Mouse (Mus musculus) thymus, adult 2 months (tissue): ENCODE results near the gene Olfr787. TPM values are rescaled to one million over a fixed set of nuclear protein-coding genes. Genes with fewer than 3 reads are reported as not detected.

Source experiments
- DNase-seq: peaks from one replicate; pipeline ENCODE4 v3.0.0; 2021
- H3K27ac ChIP-seq: fragments of 200-500 bp; 2 replicates; pipeline ENCODE4 v1.5.1; 2012; ENCODE audit warnings: low read length, control low read depth; ENCODE audit not compliant: control insufficient read depth, insufficient read depth
- H3K27me3 ChIP-seq: fragments of 200-500 bp; 2 replicates; pipeline ENCODE4 v1.6.1; 2012; ENCODE audit warnings: mild to moderate bottlenecking, low read length, moderate library complexity, mixed read lengths; ENCODE audit not compliant: control insufficient read depth, insufficient read depth
- H3K36me3 ChIP-seq: fragments of 200-500 bp; 2 replicates; pipeline ENCODE4 v1.6.1; 2012; ENCODE audit warnings: mild to moderate bottlenecking, low read length, moderate library complexity; ENCODE audit not compliant: control insufficient read depth, insufficient read depth
- H3K4me1 ChIP-seq: fragments of 200-500 bp; replicated peaks from 2 replicates; pipeline ENCODE4 v1.6.1; 2012; ENCODE audit warnings: low read length; ENCODE audit not compliant: control insufficient read depth, insufficient read depth
- H3K4me3 ChIP-seq: fragments of 200-500 bp; 2 replicates; pipeline ENCODE4 v1.5.1; 2012; ENCODE audit warnings: mild to moderate bottlenecking, low read length, control low read depth, moderate library complexity; ENCODE audit not compliant: control insufficient read depth, insufficient read depth
- CTCF ChIP-seq: fragments of 200-500 bp; IDR thresholded peaks from 2 replicates; pipeline ENCODE4 v1.5.1; 2012; ENCODE audit warnings: mild to moderate bottlenecking, control low read depth, low read length, moderate library complexity, borderline replicate concordance; ENCODE audit not compliant: control insufficient read depth, poor library complexity, insufficient read depth; ENCODE audit errors: extremely low read depth
- POLR2A ChIP-seq: fragments of 200-500 bp; IDR thresholded peaks from 2 replicates; pipeline ENCODE4 v1.6.1; 2012; ENCODE audit warnings: mild to moderate bottlenecking, low read length, control low read depth, moderate library complexity; ENCODE audit not compliant: control insufficient read depth, poor library complexity, insufficient read depth; ENCODE audit errors: extremely low read depth
- WGBS: fragments of 180-500 bp; shearing (Covaris S2); methylation state at CpG from one replicate; pipeline ENCODE4 v1.1.7; 2018; 5-methylcytosine and 5-hydroxymethylcytosine counted together
- polyA plus RNA-seq: library from polyadenylated mRNA; depleted of rRNA; stranded (reverse); fragments of >200 nt; gene quantifications from 2 replicates; pipeline ENCODE4 v1.2.3, GENCODE M21; 2012; rRNA removed

The Olfr787 gene
- not detected in 2 replicates for polyA plus RNA-seq

DNA sequence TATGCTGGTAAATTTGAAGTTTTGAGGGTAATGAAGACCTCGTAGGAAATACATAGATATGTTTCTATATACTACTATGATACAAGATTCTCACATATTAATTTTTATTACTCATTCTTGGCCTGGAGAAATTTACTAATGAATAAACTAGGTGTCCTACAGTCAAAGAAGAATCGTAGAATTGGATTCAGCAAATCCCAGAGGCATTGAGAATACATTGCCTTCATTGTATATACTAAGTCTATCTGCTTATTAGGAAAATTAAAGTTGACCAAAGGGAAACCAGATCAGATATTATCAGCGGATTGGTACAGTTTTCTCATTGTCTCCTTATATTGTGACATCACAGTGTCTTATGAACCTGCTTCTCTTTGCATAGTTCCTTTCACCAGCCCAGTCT, at the start of gene Olfr787:
Gene Olfr787, plus strand, starts transcription at position 301 of the 400 bp plus-strand sequence.
- no peak for DNase-seq
- Histone ChIP-seq H3K36me3 (no peaks in the 10 kb centered on the region), H3K4me1 (no peaks in the 10 kb centered on the region), H3K27ac (no peak within 1 kb of the TSS), H3K27me3 (no peaks in the 10 kb centered on the region), H3K4me3 (no peak within 1 kb of the TSS)
- WGBS: 81% methylated on average over 3 of the region's 3 CpGs
- no peak for TF ChIP-seq POLR2A
- TF ChIP-seq CTCF: no peak

DNA sequence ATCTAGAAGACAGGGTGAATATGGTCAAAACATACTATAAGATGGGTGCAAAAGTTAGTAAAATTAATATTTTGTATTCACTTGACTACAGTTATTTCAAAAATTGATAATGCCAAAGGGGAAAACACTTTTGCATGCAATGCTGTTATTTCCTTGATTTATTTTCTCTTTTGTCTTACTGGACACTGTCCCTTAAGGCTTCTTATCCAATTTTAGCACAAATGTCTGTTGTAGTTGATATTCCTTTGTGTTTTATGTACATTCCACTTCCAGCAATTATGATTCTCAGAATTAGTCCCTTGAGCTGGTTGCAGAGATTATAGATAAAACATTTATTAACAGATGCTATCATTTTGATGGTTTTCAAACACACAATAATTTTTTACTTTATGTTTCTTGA, 34.7 kb upstream of the Olfr787 start, which contains the start of gene Olfr786:
Gene Olfr786, plus strand, starts transcription at position 301 of the 400 bp plus-strand sequence.
- H3K4me1 ChIP-seq: no peaks in the 10 kb centered on the region
- TF ChIP-seq POLR2A: no peak
- no peak for TF ChIP-seq CTCF
- DNase-seq: no peak
- no peaks in the 10 kb centered on the region for H3K27me3 ChIP-seq
- H3K27ac ChIP-seq: no peak within 1 kb of the TSS
- H3K4me3 ChIP-seq: no peak within 1 kb of the TSS
- no peaks in the 10 kb centered on the region for H3K36me3 ChIP-seq

DNA sequence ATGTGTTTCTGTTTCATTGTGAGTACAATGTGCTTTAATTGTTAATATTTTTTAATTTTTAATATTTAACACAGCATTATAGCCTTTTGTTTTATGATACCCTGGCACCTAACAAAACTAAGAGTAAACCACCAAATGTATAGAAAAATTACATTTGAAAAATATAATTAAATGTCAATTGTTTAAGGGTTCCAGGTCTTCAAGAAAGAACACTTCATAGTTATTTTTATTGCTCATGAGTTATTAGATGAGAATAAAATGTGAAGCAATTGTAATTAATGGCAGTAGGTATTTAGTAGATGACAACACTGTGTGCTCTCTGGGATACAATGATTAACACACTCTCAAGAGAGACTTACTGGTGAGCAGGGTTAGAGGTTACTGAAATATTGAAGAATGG, 9.0 kb downstream of the Olfr787 start, which contains the start of gene Olfr788:
Gene Olfr788, plus strand, starts transcription at position 301 of the 400 bp plus-strand sequence.
- TF ChIP-seq CTCF (no peak), POLR2A (no peak)

DNA sequence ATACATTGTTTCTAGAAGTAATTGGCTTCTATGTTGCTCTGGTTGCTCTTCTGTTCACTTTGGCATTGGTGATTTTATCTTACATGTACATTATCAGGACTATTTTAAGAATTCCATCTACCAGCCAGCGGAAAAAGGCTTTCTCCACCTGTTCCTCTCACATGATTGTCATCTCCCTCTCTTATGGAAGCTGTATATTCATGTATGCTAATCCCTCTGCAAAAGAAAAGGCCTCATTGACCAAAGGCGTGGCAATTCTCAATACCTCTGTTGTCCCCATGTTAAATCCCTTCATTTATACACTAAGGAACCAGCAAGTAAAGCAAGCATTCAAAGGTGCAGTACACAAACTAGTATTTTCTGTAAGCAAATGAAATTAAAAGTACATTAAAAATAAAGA, 11.6 kb downstream of the Olfr787 start:
- no peak overlapping the region for H3K27ac ChIP-seq
- 71% methylated on average over 2 of the region's 2 CpGs for WGBS
- H3K36me3 ChIP-seq: no peaks in the 10 kb centered on the region
- no peaks in the 10 kb centered on the region for H3K27me3 ChIP-seq
- H3K4me3 ChIP-seq: no peak overlapping the region
- no peaks in the 10 kb centered on the region for H3K4me1 ChIP-seq
- no peak for DNase-seq
- TF ChIP-seq CTCF (no peak), POLR2A (no peak)

More for the DNA sequence above, 9.0 kb downstream of the Olfr787 start, which contains the start of gene Olfr788:
- Histone ChIP-seq H3K27me3 (no peaks in the 10 kb centered on the region), H3K4me3 (no peak within 1 kb of the TSS), H3K27ac (no peak within 1 kb of the TSS), H3K4me1 (no peaks in the 10 kb centered on the region), H3K36me3 (no peaks in the 10 kb centered on the region)
- no peak for DNase-seq

GRCm38 (mm10) chr10:129473723-129474122, 12.1 kb downstream of the Olfr787 start:
- no peak overlapping the region for H3K4me3 ChIP-seq
- no peak overlapping the region for H3K27ac ChIP-seq
- DNase-seq: no peak
- H3K36me3 ChIP-seq: no peaks in the 10 kb centered on the region
- TF ChIP-seq POLR2A (no peak), CTCF (no peak)
- H3K4me1 ChIP-seq: no peaks in the 10 kb centered on the region
- no peaks in the 10 kb centered on the region for H3K27me3 ChIP-seq

DNA sequence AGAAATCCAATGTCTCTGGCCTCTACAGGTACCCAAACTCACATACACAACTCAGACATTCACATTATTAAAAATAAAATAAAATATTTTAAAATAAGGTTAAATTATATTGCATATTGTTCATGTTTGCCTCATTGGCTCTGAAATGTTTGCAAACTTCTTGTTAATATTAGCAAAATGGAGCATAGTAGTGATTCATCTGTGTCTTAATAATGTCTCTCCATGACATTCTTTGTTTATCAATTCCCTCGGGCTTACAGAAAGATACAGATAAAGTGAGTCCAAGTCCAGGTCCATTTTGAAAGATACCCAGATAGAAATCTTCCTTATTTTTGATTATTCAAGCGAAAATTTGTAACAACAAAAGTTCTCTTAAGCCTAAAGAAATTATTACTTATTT, 22.8 kb downstream of the Olfr787 start, which contains the start of gene Olfr789:
Gene Olfr789, plus strand, starts transcription at position 301 of the 400 bp plus-strand sequence.
- H3K36me3 ChIP-seq: no peaks in the 10 kb centered on the region
- DNase-seq: no peak
- no peaks in the 10 kb centered on the region for H3K27me3 ChIP-seq
- H3K27ac ChIP-seq: no peak within 1 kb of the TSS
- WGBS: 65% methylated on average over 2 of the region's 2 CpGs
- no peak within 1 kb of the TSS for H3K4me3 ChIP-seq
- H3K4me1 ChIP-seq: no peaks in the 10 kb centered on the region
- TF ChIP-seq POLR2A (no peak), CTCF (no peak)

GRCm38 (mm10) chr10:129490101-129490500, 28.4 kb downstream of the Olfr787 start:
- TF ChIP-seq CTCF (no peak), POLR2A (no peak)
- WGBS: 87% methylated on average over 2 of the region's 2 CpGs
- H3K27me3 ChIP-seq: no peaks in the 10 kb centered on the region
- H3K4me1 ChIP-seq: no peaks in the 10 kb centered on the region
- DNase-seq: no peak
- no peak overlapping the region for H3K27ac ChIP-seq
- no peak overlapping the region for H3K4me3 ChIP-seq
- no peaks in the 10 kb centered on the region for H3K36me3 ChIP-seq
